Mouse (Mus musculus): Measurements from ENCODE around the gene Caskin1. TPM values are rescaled to one million over a fixed set of nuclear protein-coding genes. Genes with fewer than 3 reads are reported as not detected.
A peak's percentile ranks its signal among the peaks of the same experiment; 100 is the strongest.

Gene Caskin1
- polyA plus RNA-seq, 1 experiment from 2014 or later, result 0.09 TPM

DNA sequence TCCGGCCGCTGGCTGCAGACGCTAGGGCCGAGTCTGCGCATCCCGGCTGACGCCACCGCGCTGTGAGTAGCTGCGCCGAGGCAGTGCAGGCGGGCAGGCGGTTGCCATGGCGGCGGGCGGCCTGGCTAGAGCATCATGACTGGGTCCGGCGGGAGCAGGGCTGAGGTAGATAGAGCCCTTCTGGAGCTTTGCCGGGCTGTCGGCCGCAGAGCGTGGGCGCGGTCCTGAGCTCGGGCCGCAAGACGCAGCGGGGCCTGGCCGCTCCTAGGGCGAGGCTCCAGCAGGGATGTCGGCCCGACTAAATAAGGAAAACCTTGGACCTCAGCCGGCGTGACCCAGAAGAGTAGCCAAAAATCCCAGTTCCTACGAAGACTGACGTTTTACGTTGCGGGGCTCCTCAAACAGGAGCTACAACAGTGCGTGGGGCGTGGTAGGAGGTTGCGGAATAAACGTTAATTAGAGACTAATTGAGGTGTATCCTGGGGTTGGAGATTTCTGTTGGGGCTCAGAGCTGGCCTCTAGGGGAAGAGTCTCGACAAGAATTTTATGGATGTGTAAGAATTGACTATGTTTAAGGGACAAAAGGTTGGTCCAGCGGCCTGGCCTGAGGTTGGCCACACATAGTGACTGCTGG lies 62.1 kb downstream of the Caskin1 start:
- Histone ChIP-seq H3K36me3 (replicated peaks) (no peaks in the 10 kb centered on the region), H3K9me3 (replicated peaks) (no peaks in the 10 kb centered on the region), H3K4me3 (replicated peaks) (peak overlapping the region; percentile 81), H3K27ac (replicated peaks) (peak overlapping the region; percentile 91), H3K4me2 (peak overlapping the region; percentile 100), H3K27me3 (no peaks in the 10 kb centered on the region), H3K4me1 (replicated peaks) (peaks cover 43% of the 10 kb centered on the region), H3K9ac (peak overlapping the region; percentile 85)
- WGBS (ENCODE audit: insufficient replicate concordance), result 2% methylated on average over 44 of the region's 44 CpGs
- peak; percentile 63 for ATAC-seq (ENCODE audit: insufficient read depth)

DNA sequence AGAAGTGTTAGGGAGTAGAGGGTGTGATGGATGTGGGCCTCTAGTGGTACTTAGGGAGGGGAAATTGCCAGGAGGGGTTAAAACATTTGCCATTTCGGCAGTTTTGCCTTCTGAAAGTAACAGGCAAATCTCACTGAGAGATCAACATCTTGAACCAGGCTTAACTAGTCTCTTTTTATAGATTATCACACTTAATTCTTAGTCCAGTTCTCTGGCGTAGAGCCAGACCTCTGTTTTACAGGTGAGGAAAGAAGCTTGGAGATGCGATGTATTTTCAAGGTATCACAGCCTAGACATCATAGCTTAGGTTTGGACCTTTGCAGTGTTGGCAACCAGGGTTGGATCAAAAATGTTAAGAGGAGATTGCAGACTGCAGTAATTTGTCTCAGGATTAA lies 62.6 kb downstream of the Caskin1 start:
- H3K4me2 ChIP-seq, result peak overlapping the region; percentile 100
- peak overlapping the region; percentile 91; the same call in 1 of the 2 replicates for H3K27ac ChIP-seq (replicated peaks)
- peak overlapping the region; percentile 81 for H3K4me3 ChIP-seq (replicated peaks)
- WGBS (ENCODE audit: insufficient replicate concordance), result 62% methylated on average over 3 of the region's 3 CpGs
- no peaks in the 10 kb centered on the region for H3K9me3 ChIP-seq (replicated peaks)
- no peaks in the 10 kb centered on the region for H3K36me3 ChIP-seq (replicated peaks)
- peaks cover 45% of the 10 kb centered on the region for H3K4me1 ChIP-seq (replicated peaks)
- H3K9ac ChIP-seq, result peak overlapping the region; percentile 85
- no peak for ATAC-seq (ENCODE audit: insufficient read depth)
- no peaks in the 10 kb centered on the region for H3K27me3 ChIP-seq

DNA sequence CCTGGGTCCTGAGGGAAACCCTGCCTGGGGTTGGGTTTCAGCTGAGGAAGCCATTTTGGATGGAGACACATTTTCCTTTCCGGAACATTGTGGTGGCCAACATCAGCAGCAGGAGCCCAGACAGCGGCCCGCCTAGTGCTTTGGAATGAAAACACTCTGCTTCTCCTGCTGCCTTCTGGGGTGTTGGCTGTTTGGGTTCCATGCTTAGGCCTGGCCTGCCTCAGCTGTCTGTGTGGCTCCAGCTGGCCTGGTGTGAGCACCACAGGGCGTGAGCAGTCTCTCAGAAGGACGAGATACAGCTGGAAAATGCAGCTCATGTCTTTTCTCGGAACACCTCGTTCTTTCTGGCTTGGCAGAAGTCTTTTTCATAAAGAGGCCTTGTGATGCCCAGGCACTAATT lies 68.7 kb downstream of the Caskin1 start:
- no peaks in the 10 kb centered on the region for H3K36me3 ChIP-seq (replicated peaks)
- no peak overlapping the region for H3K9ac ChIP-seq
- H3K4me2 ChIP-seq, result no peak overlapping the region
- H3K4me3 ChIP-seq (replicated peaks), result no peak overlapping the region
- no peaks in the 10 kb centered on the region for H3K27me3 ChIP-seq
- no peaks in the 10 kb centered on the region for H3K9me3 ChIP-seq (replicated peaks)
- no peak overlapping the region for H3K27ac ChIP-seq (replicated peaks)
- no peak for ATAC-seq (ENCODE audit: insufficient read depth)
- 84% methylated on average over 7 of the region's 7 CpGs for WGBS (ENCODE audit: insufficient replicate concordance)
- H3K4me1 ChIP-seq (replicated peaks), result peaks cover 18% of the 10 kb centered on the region; the same call in 1 of the 2 replicates

Other genes with a start within 250 kb of the Caskin1 start
- 71.5 and 75.6 TPM in 2 replicates for gene Ccnf, start 237.1 kb upstream of the Caskin1 start, polyA plus RNA-seq (2015; fragmentation: Nextera tagmentation; extraction: Ambion mirVana)
- gene Abca17, start 137.5 kb upstream of the Caskin1 start, polyA plus RNA-seq (2015; fragmentation: Nextera tagmentation; extraction: Ambion mirVana), result not detected in 2 replicates
- 14.1 and 14.8 TPM in 2 replicates for gene Abca3, start 136.7 kb upstream of the Caskin1 start, polyA plus RNA-seq (2015; fragmentation: Nextera tagmentation; extraction: Ambion mirVana)
- 109 and 113 TPM in 2 replicates for gene Rnps1, start 74.0 kb upstream of the Caskin1 start, polyA plus RNA-seq (2015; fragmentation: Nextera tagmentation; extraction: Ambion mirVana)
- gene Eci1, start 62.0 kb upstream of the Caskin1 start, polyA plus RNA-seq (2015; fragmentation: Nextera tagmentation; extraction: Ambion mirVana), result 81.2 and 92.2 TPM in 2 replicates
- gene Dnase1l2, start 45.5 kb upstream of the Caskin1 start, polyA plus RNA-seq (2015; fragmentation: Nextera tagmentation; extraction: Ambion mirVana), result 0.39 and 0.41 TPM in 2 replicates
- gene E4f1, start 18.3 kb upstream of the Caskin1 start, polyA plus RNA-seq (2015; fragmentation: Nextera tagmentation; extraction: Ambion mirVana), result 11.5 and 14.2 TPM in 2 replicates
- 60.5 and 61.2 TPM in 2 replicates for gene Pgp, start 18.2 kb upstream of the Caskin1 start, polyA plus RNA-seq (2015; fragmentation: Nextera tagmentation; extraction: Ambion mirVana)
- 0.13 TPM in 1 of 2 replicates, not detected in the other for gene Bricd5, start 14.7 kb upstream of the Caskin1 start, polyA plus RNA-seq (2015; fragmentation: Nextera tagmentation; extraction: Ambion mirVana)
- gene Mlst8, start 9.5 kb upstream of the Caskin1 start, polyA plus RNA-seq (2015; fragmentation: Nextera tagmentation; extraction: Ambion mirVana), result 12.0 and 13.6 TPM in 2 replicates
- 32.9 and 35.2 TPM in 2 replicates for gene Traf7, start 39.3 kb downstream of the Caskin1 start, polyA plus RNA-seq (2015; fragmentation: Nextera tagmentation; extraction: Ambion mirVana)
- gene Rab26, start 45.6 kb downstream of the Caskin1 start, polyA plus RNA-seq (2015; fragmentation: Nextera tagmentation; extraction: Ambion mirVana), result 0.64 and 0.74 TPM in 2 replicates
- 2.6 and 3.0 TPM in 2 replicates for gene Pkd1, start 61.2 kb downstream of the Caskin1 start, polyA plus RNA-seq (2015; fragmentation: Nextera tagmentation; extraction: Ambion mirVana)
- gene Tsc2, start 144.0 kb downstream of the Caskin1 start, polyA plus RNA-seq (2015; fragmentation: Nextera tagmentation; extraction: Ambion mirVana), result 18.8 and 21.4 TPM in 2 replicates
- gene Nthl1, start 144.1 kb downstream of the Caskin1 start, polyA plus RNA-seq (2015; fragmentation: Nextera tagmentation; extraction: Ambion mirVana), result 5.8 and 6.4 TPM in 2 replicates
- 10.8 and 13.8 TPM in 2 replicates for gene Slc9a3r2, start 161.7 kb downstream of the Caskin1 start, polyA plus RNA-seq (2015; fragmentation: Nextera tagmentation; extraction: Ambion mirVana)
- gene Npw, start 169.9 kb downstream of the Caskin1 start, polyA plus RNA-seq (2015; fragmentation: Nextera tagmentation; extraction: Ambion mirVana), result 0.30 TPM in 1 of 2 replicates, not detected in the other
- gene Zfp598, start 181.1 kb downstream of the Caskin1 start, polyA plus RNA-seq (2015; fragmentation: Nextera tagmentation; extraction: Ambion mirVana), result 9.9 and 12.5 TPM in 2 replicates
- 0.07 and 0.16 TPM in 2 replicates for gene Syngr3, start 201.4 kb downstream of the Caskin1 start, polyA plus RNA-seq (2015; fragmentation: Nextera tagmentation; extraction: Ambion mirVana)
- gene Gfer, start 207.6 kb downstream of the Caskin1 start, polyA plus RNA-seq (2015; fragmentation: Nextera tagmentation; extraction: Ambion mirVana), result 22.8 and 25.2 TPM in 2 replicates
- gene Noxo1, start 207.6 kb downstream of the Caskin1 start, polyA plus RNA-seq (2015; fragmentation: Nextera tagmentation; extraction: Ambion mirVana), result 0.14 and 0.16 TPM in 2 replicates
- 35.0 and 40.6 TPM in 2 replicates for gene Tbl3, start 219.1 kb downstream of the Caskin1 start, polyA plus RNA-seq (2015; fragmentation: Nextera tagmentation; extraction: Ambion mirVana)
- gene Rnf151, start 229.5 kb downstream of the Caskin1 start, polyA plus RNA-seq (2015; fragmentation: Nextera tagmentation; extraction: Ambion mirVana), result not detected in 2 replicates
- 1,043 and 1,068 TPM in 2 replicates for gene Rps2, start 229.5 kb downstream of the Caskin1 start, polyA plus RNA-seq (2015; fragmentation: Nextera tagmentation; extraction: Ambion mirVana)
- gene Ndufb10, start 235.9 kb downstream of the Caskin1 start, polyA plus RNA-seq (2015; fragmentation: Nextera tagmentation; extraction: Ambion mirVana), result 160 and 162 TPM in 2 replicates
- 0.09 and 0.15 TPM in 2 replicates for gene Rpl3l, start 239.2 kb downstream of the Caskin1 start, polyA plus RNA-seq (2015; fragmentation: Nextera tagmentation; extraction: Ambion mirVana)
- gene Msrb1, start 248.0 kb downstream of the Caskin1 start, polyA plus RNA-seq (2015; fragmentation: Nextera tagmentation; extraction: Ambion mirVana), result 31.1 and 32.9 TPM in 2 replicates